Mouse (Mus musculus) hematopoietic stem cell, adult 5-6 weeks (primary cell): ENCODE measurements around the gene Ptpdc1. TPM values are rescaled to one million over a fixed set of nuclear protein-coding genes. Genes with fewer than 3 reads are reported as not detected.
A peak's percentile ranks its signal among the peaks of the same experiment; 100 is the strongest.

Experiments used
- ATAC-seq, 2 experiments: fragments of 125-278 bp in 1 of 2; replicated peaks in 1 of 2; 2 replicates each; pipeline ENCODE4 v1.8.0; 2016 to 2017; ENCODE audit warnings: inconsistent platforms in 2 of 2, mild to moderate bottlenecking in 2 of 2, moderate number of reproducible peaks in 2 of 2, low read depth in 1 of 2, moderate TSS enrichment in 1 of 2; ENCODE audit not compliant: low FRiP score in 2 of 2, poor library complexity in 2 of 2, severe bottlenecking in 2 of 2, insufficient read depth in 1 of 2, low TSS enrichment in 1 of 2
- total RNA-seq: library from RNA; stranded (forward); fragments of 172-1452, 232-1000 nt; gene quantifications from 2 replicates; pipeline ENCODE4 v1.2.3, GENCODE M21; 2017

The Ptpdc1 gene
- total RNA-seq, 1 experiment from 2014 or later: 4.1 TPM

- ATAC-seq: no peak
Measured at GRCm38 (mm10) chr13:48614525-48614924, 10.9 kb downstream of the Ptpdc1 start.

- no peak for ATAC-seq
Measured at GRCm38 (mm10) chr13:48609106-48609505, 16.4 kb downstream of the Ptpdc1 start.

- ATAC-seq: no peak
Measured at GRCm38 (mm10) chr13:48604591-48604990, 20.9 kb downstream of the Ptpdc1 start.

- ATAC-seq: no peak
Measured at GRCm38 (mm10) chr13:48603296-48603695, 22.2 kb downstream of the Ptpdc1 start.

GRCm38 (mm10) chr13:48594605-48595004 lies 30.9 kb downstream of the Ptpdc1 start:
- ATAC-seq: no peak

GRCm38 (mm10) chr13:48594031-48594430 lies 31.4 kb downstream of the Ptpdc1 start:
- ATAC-seq: no peak

GRCm38 (mm10) chr13:48593181-48593580 lies 32.3 kb downstream of the Ptpdc1 start:
- no peak for ATAC-seq

- no peak for ATAC-seq
Measured at GRCm38 (mm10) chr13:48590743-48591142, 34.7 kb downstream of the Ptpdc1 start.

- no peak for ATAC-seq
Measured at GRCm38 (mm10) chr13:48587354-48587753, 38.1 kb downstream of the Ptpdc1 start.

- ATAC-seq: no peak
Measured at GRCm38 (mm10) chr13:48586496-48586895, 39.0 kb downstream of the Ptpdc1 start.

GRCm38 (mm10) chr13:48585786-48586185 lies 39.7 kb downstream of the Ptpdc1 start:
- peak; percentile 42 to 64 for ATAC-seq

GRCm38 (mm10) chr13:48582688-48583379 lies 42.6 kb downstream of the Ptpdc1 start:
- no peak for ATAC-seq

- no peak; a peak in 1 of 4 replicates for ATAC-seq
Measured at GRCm38 (mm10) chr13:48578616-48579015, 46.8 kb downstream of the Ptpdc1 start.

GRCm38 (mm10) chr13:48577836-48578235 lies 47.6 kb downstream of the Ptpdc1 start:
- ATAC-seq: no peak

GRCm38 (mm10) chr13:48577007-48577406 lies 48.5 kb downstream of the Ptpdc1 start:
- ATAC-seq: no peak

GRCm38 (mm10) chr13:48574718-48575117 lies 50.7 kb downstream of the Ptpdc1 start:
- no peak for ATAC-seq

GRCm38 (mm10) chr13:48573525-48574355 lies 51.7 kb downstream of the Ptpdc1 start:
- ATAC-seq: no peak

- ATAC-seq: peak; percentile 77 to 80; a peak in 3 of 4 replicates
Measured at GRCm38 (mm10) chr13:48572127-48572526, 53.3 kb downstream of the Ptpdc1 start.
